Mouse (Mus musculus): ENCODE measurements around the gene Thsd4. TPM values are rescaled to one million over a fixed set of nuclear protein-coding genes. Genes with fewer than 3 reads are reported as not detected.

The Thsd4 gene
- polyA plus RNA-seq, 1 experiment from 2014 or later: 11.4 TPM

DNA sequence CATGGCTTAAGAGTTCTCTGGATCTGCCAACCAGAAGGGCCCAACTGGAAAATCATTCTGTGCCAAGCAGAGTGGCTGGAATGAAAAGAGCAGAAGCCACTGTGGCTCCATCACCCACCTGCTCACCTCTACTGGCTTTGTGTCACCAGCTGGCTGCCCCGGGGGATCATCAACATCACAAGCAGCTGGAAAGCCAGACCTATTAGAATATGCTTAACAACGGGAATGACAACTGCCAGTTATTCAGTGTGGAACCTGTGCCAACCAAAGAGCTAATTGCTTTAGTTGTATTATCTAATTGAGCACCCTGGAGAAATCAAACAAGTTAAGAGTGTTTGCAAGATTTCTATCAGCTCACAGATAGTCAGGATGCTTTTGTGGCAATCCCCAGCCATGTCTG, 87.8 kb downstream of the Thsd4 start:
- Histone ChIP-seq H3K27ac (ENCODE audit: low read depth, low read length) (no peak overlapping the region), H3K4me3 (ENCODE audit: low read depth, low read length) (no peak overlapping the region), H3K36me3 (ENCODE audit: control insufficient read depth, insufficient read depth) (no peaks in the 10 kb centered on the region), H3K9me3 (ENCODE audit: control insufficient read depth) (no peaks in the 10 kb centered on the region), H3K9ac (ENCODE audit: low read depth, low read length) (no peak overlapping the region), H3K27me3 (replicated peaks; ENCODE audit: control insufficient read depth, insufficient read depth, low read length) (no peaks in the 10 kb centered on the region), H3K4me1 (replicated peaks; ENCODE audit: control insufficient read depth, insufficient read depth, low read length) (no peaks in the 10 kb centered on the region), H3K4me2 (replicated peaks; ENCODE audit: low read depth) (no peak overlapping the region)
- ATAC-seq: no peak
- WGBS: 51% methylated on average over 2 of the region's 2 CpGs
- TF ChIP-seq CTCF (IDR thresholded peaks at IDR 0.05; ENCODE audit: low read depth): no peak

DNA sequence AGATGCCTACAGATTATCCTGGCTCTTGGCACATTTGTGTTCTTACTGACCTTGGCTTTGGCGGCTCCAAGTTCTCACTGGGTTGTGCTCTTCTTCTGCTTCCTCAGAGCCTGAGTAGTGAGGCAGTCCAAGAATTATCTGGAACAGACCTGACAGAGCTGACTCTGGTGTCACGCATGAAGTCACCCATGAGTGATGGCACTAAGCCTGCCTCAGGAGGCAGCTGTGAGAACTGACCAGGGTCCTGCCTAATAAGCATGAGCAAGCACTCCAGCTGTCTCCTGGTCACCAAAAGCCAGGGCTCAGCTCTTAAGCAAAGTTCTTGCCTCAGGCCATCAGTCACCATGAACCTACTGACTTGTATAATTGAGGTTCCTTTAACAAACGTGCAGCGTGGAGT, 89.9 kb downstream of the Thsd4 start:
- ATAC-seq: no peak
- WGBS: 93% methylated on average over 4 of the region's 4 CpGs
- no peak for TF ChIP-seq CTCF (IDR thresholded peaks at IDR 0.05; ENCODE audit: low read depth)
- Histone ChIP-seq H3K9me3 (ENCODE audit: control insufficient read depth) (no peaks in the 10 kb centered on the region), H3K4me1 (replicated peaks; ENCODE audit: control insufficient read depth, insufficient read depth, low read length) (no peaks in the 10 kb centered on the region), H3K4me3 (ENCODE audit: low read depth, low read length) (no peak overlapping the region), H3K27me3 (replicated peaks; ENCODE audit: control insufficient read depth, insufficient read depth, low read length) (no peaks in the 10 kb centered on the region), H3K4me2 (replicated peaks; ENCODE audit: low read depth) (no peak overlapping the region), H3K27ac (ENCODE audit: low read depth, low read length) (no peak overlapping the region), H3K36me3 (ENCODE audit: control insufficient read depth, insufficient read depth) (peaks cover 10% of the 10 kb centered on the region), H3K9ac (ENCODE audit: low read depth, low read length) (no peak overlapping the region)

DNA sequence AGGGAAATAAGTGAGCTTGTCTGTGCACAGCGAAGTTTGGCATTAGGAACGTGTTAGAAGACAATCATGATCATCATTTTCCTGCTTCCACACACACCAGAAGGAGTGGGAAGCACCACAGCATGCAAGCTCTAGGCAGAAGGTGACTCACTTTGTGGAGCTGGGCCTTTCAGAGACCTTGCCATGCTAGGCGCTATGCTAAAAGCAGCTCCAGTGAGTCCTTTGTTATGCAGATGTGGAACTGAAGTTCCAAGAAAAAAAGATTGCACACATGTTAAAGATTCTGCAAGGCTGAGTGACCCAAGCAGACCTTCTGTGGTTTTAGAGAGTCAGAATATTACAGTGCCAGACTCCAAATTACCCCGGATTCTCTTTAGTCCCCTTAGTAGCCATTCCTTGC, 91.8 kb downstream of the Thsd4 start:
- Histone ChIP-seq H3K27me3 (replicated peaks; ENCODE audit: control insufficient read depth, insufficient read depth, low read length) (no peaks in the 10 kb centered on the region), H3K4me1 (replicated peaks; ENCODE audit: control insufficient read depth, insufficient read depth, low read length) (no peaks in the 10 kb centered on the region), H3K36me3 (ENCODE audit: control insufficient read depth, insufficient read depth) (peaks cover 10% of the 10 kb centered on the region), H3K4me3 (ENCODE audit: low read depth, low read length) (no peak overlapping the region), H3K4me2 (replicated peaks; ENCODE audit: low read depth) (no peak overlapping the region), H3K9me3 (ENCODE audit: control insufficient read depth) (no peaks in the 10 kb centered on the region), H3K27ac (ENCODE audit: low read depth, low read length) (no peak overlapping the region), H3K9ac (ENCODE audit: low read depth, low read length) (no peak overlapping the region)
- ATAC-seq: no peak
- WGBS: 91% methylated on average over 4 of the region's 4 CpGs
- TF ChIP-seq CTCF (IDR thresholded peaks at IDR 0.05; ENCODE audit: low read depth): no peak

DNA sequence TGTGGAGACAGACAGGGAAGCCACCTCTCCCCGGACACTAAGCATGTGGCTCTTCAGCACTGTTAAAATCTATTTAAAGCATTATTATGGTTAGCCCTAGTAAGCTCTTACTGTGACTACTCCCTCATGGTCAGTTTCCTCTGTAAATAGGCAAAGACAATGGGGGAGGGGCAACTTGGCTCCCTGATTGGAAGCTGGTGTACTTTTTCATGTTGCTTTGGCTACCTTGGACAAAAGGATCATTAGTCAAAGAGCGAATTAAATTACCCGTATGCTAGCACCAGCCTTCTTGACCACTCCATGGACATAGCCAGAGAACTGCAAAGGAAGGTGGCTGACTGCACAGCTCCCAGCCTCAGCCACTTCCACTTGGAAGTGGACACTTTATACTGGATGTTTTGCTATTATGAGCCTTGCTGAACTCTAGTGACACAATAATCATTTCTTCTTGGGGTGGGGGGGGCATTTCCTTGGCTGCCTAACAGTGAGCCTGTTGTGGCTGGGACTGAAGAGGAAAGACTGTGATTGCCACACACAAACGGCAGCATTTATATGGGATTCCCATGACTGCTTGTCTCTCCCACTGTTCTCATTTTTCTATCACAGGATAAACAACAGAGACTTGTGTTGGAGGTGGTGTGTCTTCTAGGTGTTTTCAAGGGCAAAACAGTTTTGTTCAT, 107.6 kb downstream of the Thsd4 start:
- H3K9ac ChIP-seq (ENCODE audit: low read depth, low read length): no peak overlapping the region
- peaks cover 4% of the 10 kb centered on the region; the same call in 1 of the 2 replicates for H3K36me3 ChIP-seq (ENCODE audit: control insufficient read depth, insufficient read depth)
- H3K4me3 ChIP-seq (ENCODE audit: low read depth, low read length): no peak overlapping the region
- TF ChIP-seq CTCF (IDR thresholded peaks at IDR 0.05; ENCODE audit: low read depth): no peak
- H3K27me3 ChIP-seq (replicated peaks; ENCODE audit: control insufficient read depth, insufficient read depth, low read length): no peaks in the 10 kb centered on the region
- no peak for ATAC-seq
- no peaks in the 10 kb centered on the region for H3K9me3 ChIP-seq (ENCODE audit: control insufficient read depth)
- no peak overlapping the region for H3K27ac ChIP-seq (ENCODE audit: low read depth, low read length)
- no peak overlapping the region for H3K4me2 ChIP-seq (replicated peaks; ENCODE audit: low read depth)
- WGBS: 55% methylated on average over 4 of the region's 4 CpGs
- no peaks in the 10 kb centered on the region for H3K4me1 ChIP-seq (replicated peaks; ENCODE audit: control insufficient read depth, insufficient read depth, low read length)

DNA sequence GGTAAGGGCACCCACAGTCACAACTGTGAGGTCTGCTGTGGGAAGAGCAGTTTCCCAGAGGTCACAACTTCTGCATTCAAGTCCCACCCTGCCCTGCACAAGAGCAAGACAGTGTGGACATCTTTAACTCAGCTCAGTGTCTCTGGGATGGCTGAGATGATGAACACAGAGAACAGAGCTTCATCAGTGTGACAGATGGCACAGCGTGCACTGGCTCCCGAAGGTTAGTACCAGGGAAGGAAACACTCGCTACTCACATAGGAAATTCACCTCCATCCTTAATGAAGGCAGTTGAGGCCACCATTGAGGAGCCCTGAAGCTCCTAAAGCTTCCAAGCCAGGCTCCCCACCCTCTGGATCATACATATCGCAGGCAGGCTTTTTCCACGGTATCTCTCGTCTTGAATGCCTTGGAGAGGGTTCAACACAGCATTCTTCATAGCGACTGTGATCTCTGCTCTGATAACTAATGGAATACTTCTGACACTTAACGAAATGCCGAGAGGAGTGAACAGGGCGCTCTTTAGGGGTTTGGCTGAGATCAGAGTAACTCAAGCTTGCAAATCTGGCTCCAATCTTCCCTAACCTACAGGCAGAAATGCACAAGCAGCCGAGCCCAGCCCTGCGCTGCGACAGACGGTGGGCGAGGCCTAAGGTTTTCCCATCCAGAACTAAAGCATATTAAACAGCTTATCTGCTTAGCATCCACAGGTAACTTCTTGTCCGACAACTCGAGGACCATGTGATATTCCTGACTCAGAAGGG, 110.8 kb downstream of the Thsd4 start:
- peaks cover 4% of the 10 kb centered on the region; the same call in 1 of the 2 replicates for H3K36me3 ChIP-seq (ENCODE audit: control insufficient read depth, insufficient read depth)
- no peak for ATAC-seq
- no peak for TF ChIP-seq CTCF (IDR thresholded peaks at IDR 0.05; ENCODE audit: low read depth)
- H3K27me3 ChIP-seq (replicated peaks; ENCODE audit: control insufficient read depth, insufficient read depth, low read length): no peaks in the 10 kb centered on the region
- no peak overlapping the region for H3K27ac ChIP-seq (ENCODE audit: low read depth, low read length)
- H3K9me3 ChIP-seq (ENCODE audit: control insufficient read depth): no peaks in the 10 kb centered on the region
- H3K4me1 ChIP-seq (replicated peaks; ENCODE audit: control insufficient read depth, insufficient read depth, low read length): no peaks in the 10 kb centered on the region
- H3K4me3 ChIP-seq (ENCODE audit: low read depth, low read length): no peak overlapping the region
- 69% methylated on average over 17 of the region's 17 CpGs for WGBS
- no peak overlapping the region for H3K4me2 ChIP-seq (replicated peaks; ENCODE audit: low read depth)
- no peak overlapping the region for H3K9ac ChIP-seq (ENCODE audit: low read depth, low read length)

DNA sequence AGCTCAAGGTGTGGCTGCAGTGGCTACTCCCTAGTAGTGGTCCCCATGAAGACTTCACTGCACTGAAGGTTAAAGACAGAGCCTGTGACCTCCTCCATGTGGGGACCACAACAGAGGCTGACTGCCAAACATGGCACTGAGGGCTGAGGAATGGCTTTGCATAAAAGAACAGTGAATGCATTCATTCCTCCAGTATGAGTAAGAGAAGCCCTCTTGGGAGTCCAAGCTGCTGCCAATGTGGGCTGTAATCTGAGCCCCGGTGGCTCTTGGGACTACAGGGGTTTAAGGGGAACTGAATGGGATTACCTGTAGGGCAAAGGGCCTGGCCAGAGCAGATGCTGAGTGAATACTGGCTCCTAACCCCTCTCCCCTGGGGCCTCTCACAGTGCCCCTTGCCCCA, 114.5 kb downstream of the Thsd4 start:
- Histone ChIP-seq H3K9me3 (ENCODE audit: control insufficient read depth) (no peaks in the 10 kb centered on the region), H3K27ac (ENCODE audit: low read depth, low read length) (no peak overlapping the region), H3K4me3 (ENCODE audit: low read depth, low read length) (no peak overlapping the region), H3K4me2 (replicated peaks; ENCODE audit: low read depth) (no peak overlapping the region), H3K36me3 (ENCODE audit: control insufficient read depth, insufficient read depth) (peaks cover 4% of the 10 kb centered on the region; the same call in 1 of the 2 replicates), H3K27me3 (replicated peaks; ENCODE audit: control insufficient read depth, insufficient read depth, low read length) (no peaks in the 10 kb centered on the region), H3K9ac (ENCODE audit: low read depth, low read length) (no peak overlapping the region), H3K4me1 (replicated peaks; ENCODE audit: control insufficient read depth, insufficient read depth, low read length) (no peaks in the 10 kb centered on the region)
- ATAC-seq: no peak
- no peak for TF ChIP-seq CTCF (IDR thresholded peaks at IDR 0.05; ENCODE audit: low read depth)
- WGBS: 64% methylated on average over 1 of the region's 1 CpGs
